7 mouse cellular contexts compared by ENCODE assay signal in the genomic region with DNA sequence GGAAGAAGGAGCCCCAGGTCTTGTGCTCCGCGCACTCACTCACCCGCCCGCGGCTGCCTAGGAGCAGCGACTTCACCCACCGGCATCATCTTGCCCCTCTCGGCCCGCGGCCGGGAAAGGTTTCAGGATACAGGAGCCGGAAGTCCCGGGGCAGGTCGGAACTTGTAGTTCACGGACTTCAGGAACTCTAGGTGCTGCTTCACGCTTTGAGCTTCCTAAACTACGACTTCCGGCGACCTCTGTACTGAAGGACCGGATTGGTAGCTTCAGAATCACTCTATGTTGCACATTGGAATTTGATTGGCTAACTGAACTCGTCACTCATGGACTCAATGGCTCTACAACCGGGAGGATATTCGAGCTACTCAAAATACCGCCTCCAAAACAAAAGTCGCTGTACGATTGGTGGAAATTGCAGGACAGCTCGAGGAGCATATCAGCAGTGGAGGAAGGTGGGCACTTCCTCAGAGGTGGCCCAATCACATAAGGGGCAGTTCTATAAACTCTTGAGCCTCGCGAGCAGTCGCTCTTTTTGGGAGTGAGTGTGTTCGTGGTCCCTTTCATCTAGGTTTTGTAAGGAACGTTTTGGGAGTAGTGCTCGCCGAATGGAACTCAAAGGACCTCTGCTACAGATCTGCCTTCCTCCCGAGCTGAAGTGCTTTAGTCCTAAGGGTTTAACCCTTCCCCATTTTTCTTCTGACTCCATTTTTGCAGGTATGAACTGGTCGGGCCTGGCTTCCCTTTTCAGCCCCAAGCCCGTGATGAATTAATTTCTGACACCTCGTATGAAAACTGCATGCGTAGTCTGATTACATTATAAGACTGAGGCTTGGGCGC. TPM values are rescaled to one million over a fixed set of nuclear protein-coding genes. Genes with fewer than 3 reads are reported as not detected.
DNase-seq lines count a peak whose midpoint lies in the region; ATAC-seq and TF ChIP-seq lines count a peak whose summit lies in the region.

Gene Traf7, minus strand, starts transcription at position 216 of the 837 bp plus-strand sequence.

- ATAC-seq in intestine, postnatal 0 days = peak; percentile 97
- ATAC-seq in midbrain, embryonic 12.5 days (ENCODE audit: low FRiP score, low read depth) = peak; percentile 98

- peak within 1 kb of the TSS; percentile 90 for H3K4me3 ChIP-seq in embryonic facial prominence, embryonic 10.5 days
- peak within 1 kb of the TSS; percentile 96 for H3K4me3 ChIP-seq in intestine, postnatal 0 days (ENCODE audit: low read depth, low read length)
- peak within 1 kb of the TSS; percentile 88 for H3K4me3 ChIP-seq in midbrain, embryonic 12.5 days
- H3K4me3 ChIP-seq in small intestine, adult 2 months (ENCODE audit: low read depth, low read length) = peak within 1 kb of the TSS; percentile 75

- H3K9me3 ChIP-seq in embryonic facial prominence, embryonic 10.5 days = no peaks in the 10 kb centered on the region
- no peaks in the 10 kb centered on the region for H3K9me3 ChIP-seq in intestine, postnatal 0 days (ENCODE audit: control insufficient read depth)
- H3K9me3 ChIP-seq in midbrain, embryonic 12.5 days = no peaks in the 10 kb centered on the region

- intact Hi-C loops in left cerebral cortex, postnatal 4 days (cut with DNase I) = no loop called here

- peak within 1 kb of the TSS; percentile 81 for H3K9ac ChIP-seq in intestine, postnatal 0 days (ENCODE audit: low read depth, low read length)
- peak within 1 kb of the TSS; percentile 88 for H3K9ac ChIP-seq in midbrain, embryonic 12.5 days (replicated peaks)

- no peak for TF ChIP-seq CTCF in intestine, postnatal 0 days (IDR thresholded peaks at IDR 0.05; ENCODE audit: low read depth)
- TF ChIP-seq CTCF in small intestine, adult 2 months (IDR thresholded peaks at IDR 0.05; ENCODE audit: extremely low read depth, insufficient read length, insufficient replicate concordance, low read depth, low read length) = no peak

- peaks cover 57% of the 10 kb centered on the region for H3K4me1 ChIP-seq in embryonic facial prominence, embryonic 10.5 days
- H3K4me1 ChIP-seq in intestine, postnatal 0 days (replicated peaks; ENCODE audit: control insufficient read depth, insufficient read depth, low read length) = peaks cover 11% of the 10 kb centered on the region; the same call in 1 of the 2 replicates
- H3K4me1 ChIP-seq in midbrain, embryonic 12.5 days = peaks cover 56% of the 10 kb centered on the region
- peaks cover 10% of the 10 kb centered on the region for H3K4me1 ChIP-seq in small intestine, adult 2 months (ENCODE audit: control insufficient read depth, insufficient read depth, insufficient read length, low read length)

- peak within 1 kb of the TSS; percentile 74 for H3K4me2 ChIP-seq in intestine, postnatal 0 days (replicated peaks; ENCODE audit: low read depth)
- peak within 1 kb of the TSS; percentile 80 for H3K4me2 ChIP-seq in midbrain, embryonic 12.5 days (replicated peaks)

- peaks cover 44% of the 10 kb centered on the region for H3K36me3 ChIP-seq in embryonic facial prominence, embryonic 10.5 days (replicated peaks)
- peaks cover 12% of the 10 kb centered on the region; the same call in 1 of the 2 replicates for H3K36me3 ChIP-seq in intestine, postnatal 0 days (ENCODE audit: control insufficient read depth, insufficient read depth)
- peaks cover 11% of the 10 kb centered on the region for H3K36me3 ChIP-seq in midbrain, embryonic 12.5 days
- H3K36me3 ChIP-seq in small intestine, adult 2 months (ENCODE audit: control insufficient read depth, insufficient read depth, low read length) = peaks cover 8% of the 10 kb centered on the region

- DNase-seq in adrenal gland, postnatal 10 days = peak; percentile 92
- DNase-seq in embryonic facial prominence, embryonic 10.5 days (ENCODE audit: low spot score) = peak; percentile 95
- peak; percentile 100 for DNase-seq in gonadal fat pad, adult 2 months (ENCODE audit: low read depth)
- DNase-seq in left cerebral cortex, postnatal 4 days = peak; percentile 91

- TF ChIP-seq POLR2A in small intestine, adult 2 months (IDR thresholded peaks at IDR 0.05; ENCODE audit: low read depth, low read length) = peak; percentile 92

- under 1% methylated on average over 40 of the region's 40 CpGs for WGBS in embryonic facial prominence, embryonic 10.5 days
- under 1% methylated on average over 40 of the region's 40 CpGs for WGBS in intestine, postnatal 0 days
- WGBS in midbrain, embryonic 12.5 days = under 1% methylated on average over 40 of the region's 40 CpGs
- WGBS in small intestine, adult 2 months = under 1% methylated on average over 40 of the region's 40 CpGs

- H3K27me3 ChIP-seq in embryonic facial prominence, embryonic 10.5 days (replicated peaks; ENCODE audit: low read depth, poor library complexity, severe bottlenecking) = no peaks in the 10 kb centered on the region
- no peaks in the 10 kb centered on the region for H3K27me3 ChIP-seq in intestine, postnatal 0 days (replicated peaks; ENCODE audit: control insufficient read depth, insufficient read depth, low read length)
- H3K27me3 ChIP-seq in midbrain, embryonic 12.5 days = no peaks in the 10 kb centered on the region
- no peaks in the 10 kb centered on the region for H3K27me3 ChIP-seq in small intestine, adult 2 months (ENCODE audit: control insufficient read depth, insufficient read depth, low read length)

- H3K27ac ChIP-seq in embryonic facial prominence, embryonic 10.5 days (replicated peaks) = peak within 1 kb of the TSS; percentile 93
- H3K27ac ChIP-seq in intestine, postnatal 0 days (ENCODE audit: low read depth, low read length) = peak within 1 kb of the TSS; percentile 64
- H3K27ac ChIP-seq in midbrain, embryonic 12.5 days (replicated peaks) = peak within 1 kb of the TSS; percentile 83
- peak within 1 kb of the TSS; percentile 77 for H3K27ac ChIP-seq in small intestine, adult 2 months (ENCODE audit: insufficient read depth, low read depth, low read length)

RNA-seq across cellular contexts. Expression of gene Traf7, which starts in this region (rescaled TPM):
- total RNA-seq in adrenal gland, postnatal 10 days (2021) = 100 to 1,000 TPM in 1 of 2 experiments, 10 to 100 TPM in 1; 83.5 to 104 TPM
- polyA plus RNA-seq in embryonic facial prominence, embryonic 10.5 days (2016; fragmentation: Nextera tagmentation; extraction: Ambion mirVana) = 116 and 121 TPM in 2 replicates
- 169 and 195 TPM in 2 replicates for polyA plus RNA-seq in gonadal fat pad, adult 2 months (2012; rRNA removed)
- 39.7 and 41.2 TPM in 2 replicates for polyA plus RNA-seq in intestine, postnatal 0 days (2015; fragmentation: Nextera tagmentation; extraction: Ambion mirVana)
- 100 to 1,000 TPM; 166 to 172 TPM for total RNA-seq in left cerebral cortex, postnatal 4 days (2021)
- polyA plus RNA-seq in midbrain, embryonic 12.5 days (2016; fragmentation: Nextera tagmentation; extraction: Ambion mirVana) = 92.4 and 94.9 TPM in 2 replicates
- 75.8 and 113 TPM in 2 replicates for polyA plus RNA-seq in small intestine, adult 2 months (2012; rRNA removed)

Comparison
In these comparisons a context has a peak if more than half of its experiments do, and no peak if none do; other contexts are left out.
1. Peak in every context shown above with its lines: DNase-seq, ATAC-seq, H3K4me3 ChIP-seq and H3K27ac ChIP-seq.